In genomic region chr16:42676406-42677075, GRCm38 (mm10) we compare ENCODE assay signal across 13 mouse cellular contexts.
DNase-seq lines count a peak whose midpoint lies in the region; ATAC-seq and TF ChIP-seq lines count a peak whose summit lies in the region.
"Had no signal": no experiment of that assay in that cellular context is flagged by ENCODE, and none has a peak within 500 bp of the region (broad histone marks: within the 10 kb centered on the region; RNA-seq: fewer than 3 reads in every experiment).

No protein-coding gene starts in this region.

- 62% methylated on average over 5 of the region's 5 CpGs for WGBS in lung, embryonic 14.5 days

- no peaks in the 10 kb centered on the region for H3K27me3 ChIP-seq in lung, embryonic 14.5 days (ENCODE audit: insufficient read depth, low read length)
- H3K27me3 ChIP-seq: limb, embryonic 12.5 days; megakaryocyte, embryonic 14.5 days had no signal

- intact Hi-C loops in heart, postnatal 36 days (cut with DNase I) = loop anchor here (2.0 kb wide), 1 partner anchor 106 kb away; no protein-coding TSS in a partner anchor

- peak; percentile 36 for DNase-seq in lung, embryonic 14.5 days
- DNase-seq in lung, postnatal 14 days = no peak
- DNase-seq in heart, adult 18-20 months = peak; percentile 4 to 20
- DNase-seq in heart, postnatal 36 days = peak; percentile 1 to 3
- DNase-seq in right cerebral cortex, adult 2 months (ENCODE audit: low spot score in 2 of 2) = no peak
- DNase-seq in left cerebral cortex, adult 18-20 months (ENCODE audit: low spot score in 2 of 2) = no peak
- DNase-seq in MN1 (ENCODE audit: low spot score) = no peak
- DNase-seq: embryo, embryonic 11 days; gastrocnemius, postnatal 14 days; thymus, postnatal 36 days had no signal

- peak; percentile 65; the same call in 1 of the 2 replicates for ATAC-seq in lung, embryonic 14.5 days (ENCODE audit: insufficient read depth)
- ATAC-seq: hindbrain, postnatal 0 days had no signal

- no peak overlapping the region for H3K9ac ChIP-seq in lung, embryonic 14.5 days
- H3K9ac ChIP-seq: limb, embryonic 12.5 days had no signal

- H3K4me3 ChIP-seq in lung, embryonic 14.5 days (ENCODE audit: low read depth, low read length) = no peak overlapping the region
- H3K4me3 ChIP-seq: limb, embryonic 12.5 days had no signal

- no peaks in the 10 kb centered on the region for H3K9me3 ChIP-seq in lung, embryonic 14.5 days (ENCODE audit: low read depth, low read length)
- H3K9me3 ChIP-seq: limb, embryonic 12.5 days; megakaryocyte, embryonic 14.5 days had no signal

- peak overlapping the region; percentile 58 for H3K27ac ChIP-seq in lung, embryonic 14.5 days (ENCODE audit: low read depth)
- H3K27ac ChIP-seq: hindbrain, postnatal 0 days; limb, embryonic 12.5 days had no signal

- H3K36me3 ChIP-seq in lung, embryonic 14.5 days (ENCODE audit: insufficient read depth) = no peaks in the 10 kb centered on the region
- H3K36me3 ChIP-seq: limb, embryonic 12.5 days had no signal

- no peak overlapping the region for H3K4me2 ChIP-seq in lung, embryonic 14.5 days
- H3K4me2 ChIP-seq: limb, embryonic 12.5 days had no signal

- H3K4me1 ChIP-seq in lung, embryonic 14.5 days (ENCODE audit: insufficient read depth) = no peaks in the 10 kb centered on the region
- H3K4me1 ChIP-seq: limb, embryonic 12.5 days had no signal

- TF ChIP-seq CTCF in lung, embryonic 14.5 days (IDR thresholded peaks at IDR 0.05; ENCODE audit: low read depth) = no peak

Comparison
In these comparisons a context has a peak if more than half of its experiments do, and no peak if none do; other contexts are left out.
1. DNase-seq: peak in lung, embryonic 14.5 days (single experiment), heart, adult 18-20 months (2 of 2) and heart, postnatal 36 days (2 of 2); none in lung, postnatal 14 days (single experiment), right cerebral cortex, adult 2 months (0 of 2), left cerebral cortex, adult 18-20 months (0 of 2) and MN1 (single experiment).